15 mouse cellular contexts compared by ENCODE assay signal in genomic region chr1:35764068-35764467, GRCm38 (mm10).
"Had no signal": no experiment of that assay in that cellular context is flagged by ENCODE, and none has a peak within 500 bp of the region (broad histone marks: within the 10 kb centered on the region; RNA-seq: fewer than 3 reads in every experiment).

No protein-coding gene starts in this region.

- DNase-seq: retina, postnatal 1 day; right cerebral cortex, adult 18-20 months; right cerebral cortex, postnatal 14 days; right cerebral cortex, postnatal 25 days; right cerebral cortex, postnatal 4 days; spleen, adult 18-20 months; thymus, adult 18-20 months; thymus, adult 2 months; thymus, postnatal 14 days; thymus, postnatal 25 days; thymus, postnatal 36 days; thymus, postnatal 4 days had no signal

- H3K9ac ChIP-seq: neural tube, embryonic 15.5 days; stomach, embryonic 15.5 days had no signal

- H3K9me3 ChIP-seq: neural tube, embryonic 15.5 days; stomach, embryonic 15.5 days had no signal

- H3K27ac ChIP-seq: neural tube, embryonic 15.5 days; stomach, embryonic 15.5 days; stomach, postnatal 0 days had no signal

- H3K36me3 ChIP-seq: neural tube, embryonic 15.5 days; stomach, embryonic 15.5 days had no signal

- H3K4me1 ChIP-seq: neural tube, embryonic 15.5 days; stomach, embryonic 15.5 days had no signal

- H3K4me3 ChIP-seq: neural tube, embryonic 15.5 days; stomach, embryonic 15.5 days had no signal

- H3K4me2 ChIP-seq: neural tube, embryonic 15.5 days; stomach, embryonic 15.5 days had no signal

- H3K27me3 ChIP-seq: neural tube, embryonic 15.5 days; stomach, embryonic 15.5 days had no signal
